Mouse (Mus musculus) lung, embryonic 15.5 days (tissue): Measurements from ENCODE around the gene Anxa5. TPM values are rescaled to one million over a fixed set of nuclear protein-coding genes. Genes with fewer than 3 reads are reported as not detected.

Experiments used
- ATAC-seq: fragments of 200-750 bp; cut with Nextera tagmentation; 2 replicates; pipeline ENCODE4 v1.8.0; 2017; ENCODE audit warnings: moderate number of reproducible peaks, borderline replicate concordance; ENCODE audit not compliant: low FRiP score, low TSS enrichment; ENCODE audit errors: extremely low read depth
- H3K27ac ChIP-seq: fragments of 300-500 bp; sonication (generic); 2 replicates; pipeline ENCODE4 v1.5.1; 2015; ENCODE audit warnings: moderate library complexity, mild to moderate bottlenecking, inconsistent platforms
- H3K27me3 ChIP-seq: fragments of 300-500 bp; sonication (generic); 2 replicates; pipeline ENCODE4 v1.6.1; 2015; ENCODE audit warnings: inconsistent platforms
- H3K36me3 ChIP-seq: fragments of 300-500 bp; sonication (generic); 2 replicates; pipeline ENCODE4 v1.6.1; 2015; ENCODE audit warnings: inconsistent platforms
- H3K4me1 ChIP-seq: fragments of 300-500 bp; sonication (generic); 2 replicates; pipeline ENCODE4 v1.6.1; 2015; ENCODE audit warnings: inconsistent platforms
- H3K4me2 ChIP-seq: fragments of 300-500 bp; sonication (generic); 2 replicates; pipeline ENCODE4 v1.6.1; 2015; ENCODE audit warnings: inconsistent platforms, mild to moderate bottlenecking, moderate library complexity
- H3K4me3 ChIP-seq: fragments of 300-500 bp; sonication (generic); 2 replicates; pipeline ENCODE4 v1.5.1; 2015; ENCODE audit warnings: mild to moderate bottlenecking, inconsistent platforms
- H3K9ac ChIP-seq: fragments of 300-500 bp; sonication (generic); 2 replicates; pipeline ENCODE4 v1.6.1; 2015; ENCODE audit warnings: inconsistent platforms
- H3K9me3 ChIP-seq: fragments of 300-500 bp; sonication (generic); 2 replicates; pipeline ENCODE4 v1.6.1; 2016; ENCODE audit warnings: inconsistent platforms
- WGBS: fragments of 180-500 bp; shearing (Covaris S2); methylation state at CpG from one replicate; pipeline ENCODE4 v1.1.7; 2015; 5-methylcytosine and 5-hydroxymethylcytosine counted together
- polyA plus RNA-seq: library from polyadenylated mRNA; unstranded; fragments of >200 nt; fragmentation: Nextera tagmentation; extraction: Ambion mirVana; gene quantifications from 2 replicates; pipeline ENCODE4 v1.2.1, GENCODE M21; 2015

The Anxa5 gene
- polyA plus RNA-seq, 1 experiment from 2014 or later = 480 TPM

DNA sequence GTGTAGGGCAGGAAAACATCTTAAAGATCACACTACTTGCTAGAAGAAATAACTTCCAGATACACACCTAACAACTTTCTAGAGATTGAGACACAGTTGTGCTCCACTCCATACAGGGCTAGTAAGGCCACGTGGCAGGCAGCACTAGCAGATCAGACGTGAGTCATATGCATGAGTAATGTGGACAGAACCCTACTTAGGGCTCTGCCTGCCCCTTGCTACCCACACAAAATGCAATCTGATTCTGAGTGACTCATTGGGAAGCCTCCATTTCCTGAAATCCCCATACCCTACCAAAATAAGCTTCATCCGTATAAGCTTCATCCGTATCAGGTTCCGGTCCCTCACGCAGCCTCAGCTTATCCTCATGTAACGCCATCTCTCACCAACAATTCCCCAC is 8.1 kb downstream of the Anxa5 start:
- no peak overlapping the region for H3K27ac ChIP-seq
- H3K4me3 ChIP-seq = no peak overlapping the region
- no peaks in the 10 kb centered on the region for H3K9me3 ChIP-seq
- H3K27me3 ChIP-seq = no peaks in the 10 kb centered on the region
- H3K4me1 ChIP-seq = peaks cover 5% of the 10 kb centered on the region; the same call in 1 of the 2 replicates
- H3K9ac ChIP-seq = no peak overlapping the region
- peaks cover 5% of the 10 kb centered on the region; the same call in 1 of the 2 replicates for H3K36me3 ChIP-seq
- no peak for ATAC-seq
- WGBS = 83% methylated on average over 7 of the region's 7 CpGs
- no peak overlapping the region for H3K4me2 ChIP-seq

DNA sequence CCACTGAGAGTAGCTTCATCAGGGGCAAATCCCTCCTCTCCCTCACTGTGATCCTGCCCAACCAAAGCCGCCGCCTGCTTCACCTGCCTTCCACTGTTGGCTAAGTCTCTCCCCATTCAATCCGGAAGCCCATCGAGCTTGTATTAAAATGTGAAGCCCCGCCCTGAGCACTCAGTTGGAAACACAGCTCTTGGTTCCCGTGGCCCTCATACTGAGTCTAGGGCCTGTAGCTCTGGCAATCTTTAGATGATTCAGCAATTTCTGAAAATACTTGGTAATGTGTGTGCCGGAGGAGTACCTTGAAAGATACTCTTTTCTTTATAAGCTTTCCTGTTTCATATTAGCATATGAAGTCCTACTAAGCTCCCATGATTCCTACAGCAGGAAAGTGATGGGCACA is 10.2 kb downstream of the Anxa5 start:
- Histone ChIP-seq H3K36me3 (peaks cover 16% of the 10 kb centered on the region; the same call in 1 of the 2 replicates), H3K27me3 (no peaks in the 10 kb centered on the region), H3K4me2 (no peak overlapping the region), H3K9ac (no peak overlapping the region), H3K4me1 (0 out of 2 replicates have a peak, but pooled peaks cover 2% of the 10 kb centered on the region), H3K27ac (no peak overlapping the region), H3K4me3 (no peak overlapping the region), H3K9me3 (no peaks in the 10 kb centered on the region)
- ATAC-seq = no peak
- WGBS = 51% methylated on average over 7 of the region's 7 CpGs

GRCm38 (mm10) chr3:36462348-36462747 is 13.3 kb downstream of the Anxa5 start:
- Histone ChIP-seq H3K9ac (no peak overlapping the region), H3K4me2 (no peak overlapping the region), H3K27me3 (no peaks in the 10 kb centered on the region), H3K36me3 (peaks cover 41% of the 10 kb centered on the region), H3K9me3 (no peaks in the 10 kb centered on the region), H3K27ac (no peak overlapping the region), H3K4me1 (no peaks in the 10 kb centered on the region), H3K4me3 (no peak overlapping the region)
- 29% methylated on average over 1 of the region's 1 CpGs for WGBS
- ATAC-seq = no peak

- H3K4me2 ChIP-seq = no peak overlapping the region
- no peak overlapping the region for H3K9ac ChIP-seq
- no peaks in the 10 kb centered on the region for H3K4me1 ChIP-seq
- 93% methylated on average over 5 of the region's 5 CpGs for WGBS
- no peaks in the 10 kb centered on the region for H3K9me3 ChIP-seq
- no peak overlapping the region for H3K4me3 ChIP-seq
- H3K27ac ChIP-seq = no peak overlapping the region
- H3K27me3 ChIP-seq = no peaks in the 10 kb centered on the region
- no peak for ATAC-seq
- H3K36me3 ChIP-seq = peaks cover 47% of the 10 kb centered on the region
These were observed 13.9 kb downstream of the Anxa5 start for GRCm38 (mm10) chr3:36461819-36462218.

DNA sequence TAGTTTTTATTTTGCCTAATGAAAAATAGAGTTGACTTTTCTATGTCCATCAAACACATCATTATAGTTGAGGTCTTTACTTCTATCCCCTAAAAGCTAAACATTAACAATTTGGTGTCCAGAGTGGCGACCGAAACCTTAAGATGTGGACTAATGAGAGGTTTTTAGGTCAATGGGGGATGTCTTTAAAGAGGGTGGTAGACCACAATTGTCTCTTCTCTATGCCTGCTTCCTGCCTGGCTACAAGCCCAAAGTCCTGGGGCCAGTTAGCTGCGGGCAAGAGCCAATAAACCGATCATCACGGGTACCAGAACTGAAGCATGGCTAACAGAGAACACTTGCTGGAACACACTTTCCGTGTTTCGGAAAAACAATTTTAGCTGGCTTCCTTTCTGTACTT is 15.0 kb downstream of the Anxa5 start:
- H3K4me2 ChIP-seq = no peak overlapping the region
- no peaks in the 10 kb centered on the region for H3K27me3 ChIP-seq
- H3K9me3 ChIP-seq = no peaks in the 10 kb centered on the region
- no peak overlapping the region for H3K9ac ChIP-seq
- no peaks in the 10 kb centered on the region for H3K4me1 ChIP-seq
- no peak overlapping the region for H3K27ac ChIP-seq
- WGBS = 87% methylated on average over 7 of the region's 7 CpGs
- no peak overlapping the region for H3K4me3 ChIP-seq
- ATAC-seq = no peak
- peaks cover 53% of the 10 kb centered on the region for H3K36me3 ChIP-seq

DNA sequence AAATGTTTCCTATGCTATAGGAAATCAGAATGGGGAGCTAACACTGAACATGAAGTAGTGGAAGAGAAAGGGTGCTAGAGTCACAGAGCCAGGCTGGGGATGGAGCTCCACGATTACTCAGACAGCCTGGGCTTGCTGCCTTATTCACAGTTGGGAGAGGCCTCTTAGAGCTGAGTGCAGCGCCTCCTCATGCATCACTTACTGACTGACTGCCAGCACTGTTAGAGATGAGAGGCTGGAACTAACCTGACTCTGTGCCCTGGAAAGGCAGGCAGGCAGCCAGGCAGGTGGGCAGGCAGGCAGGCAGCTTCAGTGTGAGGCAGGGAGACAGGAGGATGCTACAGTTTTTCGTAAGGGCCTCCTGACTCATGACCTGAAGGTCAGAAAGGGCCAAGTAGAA is 20.1 kb downstream of the Anxa5 start:
- H3K27ac ChIP-seq = no peak overlapping the region
- H3K4me2 ChIP-seq = no peak overlapping the region
- H3K4me3 ChIP-seq = no peak overlapping the region
- H3K9me3 ChIP-seq = no peaks in the 10 kb centered on the region
- ATAC-seq = no peak
- peaks cover 74% of the 10 kb centered on the region for H3K36me3 ChIP-seq
- no peak overlapping the region for H3K9ac ChIP-seq
- no peaks in the 10 kb centered on the region for H3K4me1 ChIP-seq
- WGBS = 66% methylated on average over 3 of the region's 3 CpGs
- H3K27me3 ChIP-seq = no peaks in the 10 kb centered on the region

- H3K36me3 ChIP-seq = peaks cover 75% of the 10 kb centered on the region
These were observed 20.6 kb downstream of the Anxa5 start for GRCm38 (mm10) chr3:36455124-36455523.

GRCm38 (mm10) chr3:36452502-36452901 is 23.2 kb downstream of the Anxa5 start:
- Histone ChIP-seq H3K9me3 (no peaks in the 10 kb centered on the region), H3K4me2 (no peak overlapping the region), H3K36me3 (peaks cover 73% of the 10 kb centered on the region), H3K9ac (no peak overlapping the region), H3K27ac (no peak overlapping the region), H3K4me1 (no peaks in the 10 kb centered on the region), H3K4me3 (no peak overlapping the region), H3K27me3 (no peaks in the 10 kb centered on the region)
- ATAC-seq = no peak
- WGBS = 74% methylated on average over 1 of the region's 1 CpGs

More at GRCm38 (mm10) chr3:36455124-36455523, 20.6 kb downstream of the Anxa5 start:
- no peaks in the 10 kb centered on the region for H3K27me3 ChIP-seq
- 90% methylated on average over 8 of the region's 8 CpGs for WGBS
- H3K27ac ChIP-seq = no peak overlapping the region
- H3K4me3 ChIP-seq = no peak overlapping the region
- no peaks in the 10 kb centered on the region for H3K4me1 ChIP-seq
- no peak overlapping the region for H3K9ac ChIP-seq
- H3K4me2 ChIP-seq = no peak overlapping the region
- no peak for ATAC-seq
- H3K9me3 ChIP-seq = no peaks in the 10 kb centered on the region

DNA sequence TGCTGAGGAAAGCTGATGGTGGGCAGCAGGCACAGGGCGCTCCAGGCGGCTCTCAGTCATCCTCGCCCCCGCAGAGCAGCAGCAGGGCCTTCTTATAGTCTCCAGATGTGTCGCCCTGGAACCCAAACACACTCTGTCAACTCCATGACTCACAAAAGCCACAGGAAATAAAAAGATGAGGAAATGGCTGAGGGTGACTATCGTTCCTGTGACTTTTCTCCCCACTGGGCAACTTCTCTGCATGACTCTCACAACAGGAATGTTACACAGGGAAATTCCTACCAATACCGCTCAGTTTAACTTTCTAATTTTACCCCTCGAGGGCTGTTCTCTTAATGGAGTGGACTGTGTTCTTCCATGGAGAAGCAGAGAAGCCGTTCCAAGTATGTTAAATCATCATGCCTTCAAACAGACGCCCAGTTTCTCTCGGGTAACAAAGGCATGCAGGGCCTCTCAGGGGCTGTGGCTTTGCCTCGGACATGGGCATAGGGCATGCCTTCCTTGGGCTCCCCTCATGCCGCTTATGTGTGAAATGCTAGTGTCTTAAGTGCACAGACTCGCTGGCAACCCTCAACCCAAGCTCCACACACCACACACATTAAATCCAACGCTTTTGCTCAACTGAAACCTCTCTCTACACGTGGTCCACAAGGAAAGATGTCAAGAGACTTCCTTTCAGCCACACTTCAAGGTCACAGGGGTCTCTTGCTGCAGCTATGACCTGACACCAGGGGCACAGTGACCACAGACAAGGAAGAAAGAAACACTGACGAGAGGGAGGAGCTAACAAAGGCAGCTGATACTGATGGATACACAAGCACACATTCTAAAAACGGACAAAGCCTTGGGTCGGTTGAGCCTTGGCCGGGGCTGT is 26.2 kb downstream of the Anxa5 start:
- H3K9ac ChIP-seq = no peak overlapping the region
- 39% methylated on average over 20 of the region's 20 CpGs for WGBS
- H3K27me3 ChIP-seq = no peaks in the 10 kb centered on the region
- peaks cover 51% of the 10 kb centered on the region for H3K36me3 ChIP-seq
- H3K9me3 ChIP-seq = no peaks in the 10 kb centered on the region
- H3K4me3 ChIP-seq = no peak overlapping the region
- H3K27ac ChIP-seq = 0 out of 2 replicates have a peak overlapping the region, but pooled peaks have one; percentile 24
- H3K4me1 ChIP-seq = no peaks in the 10 kb centered on the region
- peak; percentile 35 for ATAC-seq
- H3K4me2 ChIP-seq = no peak overlapping the region

DNA sequence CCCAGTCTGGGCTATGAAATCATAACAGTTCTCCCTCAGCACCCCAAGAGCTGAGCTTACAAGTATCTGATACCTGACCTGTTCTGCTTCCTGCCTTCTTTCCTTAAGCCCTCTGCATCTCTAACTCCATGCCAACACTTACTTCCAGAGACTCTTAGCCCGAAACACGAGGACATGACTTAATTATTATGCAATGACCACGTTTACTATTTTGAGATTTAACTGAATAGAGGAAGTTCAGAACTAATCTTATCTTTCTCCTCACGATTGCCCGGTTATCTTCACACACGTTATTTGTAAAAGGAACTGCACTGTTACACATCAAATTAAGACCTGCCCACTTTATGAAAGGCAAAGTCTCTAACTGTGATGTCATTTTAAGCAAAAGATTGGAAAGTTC is 28.8 kb downstream of the Anxa5 start:
- H3K4me1 ChIP-seq = no peaks in the 10 kb centered on the region
- H3K9me3 ChIP-seq = no peaks in the 10 kb centered on the region
- H3K27me3 ChIP-seq = no peaks in the 10 kb centered on the region
- WGBS = 40% methylated on average over 6 of the region's 6 CpGs
- H3K9ac ChIP-seq = no peak overlapping the region
- no peak overlapping the region for H3K27ac ChIP-seq
- no peak overlapping the region for H3K4me3 ChIP-seq
- peaks cover 37% of the 10 kb centered on the region for H3K36me3 ChIP-seq
- ATAC-seq = no peak
- no peak overlapping the region for H3K4me2 ChIP-seq

DNA sequence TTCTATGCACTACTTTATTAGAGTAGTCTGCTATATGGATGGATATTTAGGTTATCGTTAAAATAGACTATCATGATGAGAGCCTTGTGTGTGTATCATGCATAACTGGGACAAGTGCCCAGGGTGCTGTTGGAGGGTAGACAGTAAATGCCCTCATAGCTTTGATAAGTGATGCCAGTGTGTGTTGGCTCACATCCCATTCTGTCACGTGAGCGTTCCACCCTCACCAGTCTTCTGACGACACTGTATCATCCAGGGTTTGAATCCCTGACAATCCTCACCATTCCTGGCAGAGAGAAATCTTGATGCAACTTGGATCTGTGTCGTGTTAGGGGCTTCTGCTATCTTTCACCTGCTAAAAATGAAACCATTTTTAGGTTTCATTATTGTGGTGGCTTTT is 29.2 kb downstream of the Anxa5 start:
- Histone ChIP-seq H3K4me2 (no peak overlapping the region), H3K4me1 (no peaks in the 10 kb centered on the region), H3K9ac (no peak overlapping the region), H3K4me3 (no peak overlapping the region), H3K36me3 (peaks cover 33% of the 10 kb centered on the region), H3K9me3 (no peaks in the 10 kb centered on the region), H3K27ac (no peak overlapping the region), H3K27me3 (no peaks in the 10 kb centered on the region)
- 69% methylated on average over 5 of the region's 5 CpGs for WGBS
- no peak for ATAC-seq

DNA sequence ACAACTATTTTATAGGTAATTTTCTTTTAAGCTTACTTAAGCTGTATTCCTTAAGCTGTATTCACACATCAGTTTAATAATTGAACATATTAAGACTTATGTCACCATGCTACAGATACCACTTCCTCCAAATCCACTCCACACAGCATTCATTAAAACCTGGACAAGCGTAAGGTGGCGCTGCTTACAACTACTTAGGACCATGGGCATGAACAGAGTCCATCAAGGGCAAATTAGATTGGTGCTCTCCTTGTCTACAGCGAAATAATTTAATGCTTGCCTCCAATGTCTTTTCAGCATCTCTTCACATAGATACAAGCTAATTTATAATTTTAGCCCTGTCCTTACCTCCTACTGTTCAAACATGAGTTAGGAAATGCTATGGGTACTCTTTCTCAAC is 29.7 kb downstream of the Anxa5 start:
- H3K27me3 ChIP-seq = no peaks in the 10 kb centered on the region
- no peak for ATAC-seq
- H3K4me1 ChIP-seq = no peaks in the 10 kb centered on the region
- H3K9me3 ChIP-seq = no peaks in the 10 kb centered on the region
- 92% methylated on average over 3 of the region's 3 CpGs for WGBS
- H3K27ac ChIP-seq = no peak overlapping the region
- no peak overlapping the region for H3K4me3 ChIP-seq
- H3K4me2 ChIP-seq = no peak overlapping the region
- H3K36me3 ChIP-seq = peaks cover 28% of the 10 kb centered on the region
- no peak overlapping the region for H3K9ac ChIP-seq
